Mouse (Mus musculus) testis, adult 2 months (tissue): ENCODE measurements at regions not wholly inside any gene's neighbourhood (a gene's known extent, or its start where the extent isn't known, plus 50 kb on each side); places are given as distances from the start of the nearest gene placed in this dataset.
"Not testable (repeated sequence)": the region's sequence is repeated elsewhere in the genome, so short reads cannot be mapped to it uniquely, and the experiment has no call there.

Experiments used
- H3K27ac ChIP-seq: fragments of 200-500 bp; 2 replicates; pipeline ENCODE4 v1.5.1; 2012; ENCODE audit warnings: low read depth, low read length; ENCODE audit not compliant: control insufficient read depth, insufficient read depth
- H3K27me3 ChIP-seq: fragments of 200-500 bp; 2 replicates; pipeline ENCODE4 v1.6.1; 2012; ENCODE audit warnings: mild to moderate bottlenecking, low read length, moderate library complexity; ENCODE audit not compliant: control insufficient read depth, insufficient read depth
- H3K36me3 ChIP-seq: fragments of 200-500 bp; 2 replicates; pipeline ENCODE4 v1.6.1; 2012; ENCODE audit warnings: mild to moderate bottlenecking, low read length; ENCODE audit not compliant: control insufficient read depth, insufficient read depth
- H3K4me1 ChIP-seq: fragments of 200-500 bp; 2 replicates; pipeline ENCODE4 v1.6.1; 2012; ENCODE audit warnings: low read length; ENCODE audit not compliant: control insufficient read depth, insufficient read depth
- H3K4me3 ChIP-seq: fragments of 200-500 bp; 2 replicates; pipeline ENCODE4 v1.5.1; 2012; ENCODE audit warnings: low read depth, mild to moderate bottlenecking, low read length, moderate library complexity, mixed read lengths; ENCODE audit not compliant: control insufficient read depth
- CTCF ChIP-seq: fragments of 200-500 bp; IDR thresholded peaks from 2 replicates; pipeline ENCODE4 v1.5.1; 2012; ENCODE audit warnings: low read depth, mild to moderate bottlenecking, inconsistent platforms, low read length, moderate library complexity; ENCODE audit not compliant: control insufficient read depth, insufficient read depth, insufficient replicate concordance
- POLR2A ChIP-seq: fragments of 200-500 bp; IDR thresholded peaks from 2 replicates; pipeline ENCODE4 v1.6.1; 2012; ENCODE audit warnings: low read depth, mild to moderate bottlenecking, inconsistent platforms, low read length, moderate library complexity; ENCODE audit not compliant: control insufficient read depth

DNA sequence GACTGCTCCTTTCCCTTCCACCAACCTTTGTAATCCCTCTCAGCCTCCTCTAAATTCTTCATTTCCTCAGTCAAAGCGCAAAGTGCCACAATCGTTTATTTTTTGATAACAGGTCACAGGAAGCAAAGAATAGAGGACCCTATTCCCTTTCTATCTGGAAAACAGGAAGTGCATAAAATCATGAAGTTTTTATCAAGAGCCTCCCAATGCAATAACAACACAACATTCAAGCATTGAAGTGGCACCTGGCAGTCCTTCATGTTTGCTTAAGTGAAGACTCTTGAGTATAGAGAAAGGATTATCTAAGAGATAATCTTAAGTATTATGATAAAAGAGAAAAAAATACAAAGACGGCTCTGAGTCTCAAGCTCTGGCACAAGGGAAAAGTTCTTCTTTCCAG is 111.9 kb downstream of the Ibtk start:
- Histone ChIP-seq H3K4me1 (peaks cover 3% of the 10 kb centered on the region; the same call in 1 of the 2 replicates), H3K4me3 (no peak overlapping the region), H3K27me3 (no peaks in the 10 kb centered on the region), H3K36me3 (no peaks in the 10 kb centered on the region), H3K27ac (no peak overlapping the region)
- no peak for TF ChIP-seq CTCF
- no peak for TF ChIP-seq POLR2A

DNA sequence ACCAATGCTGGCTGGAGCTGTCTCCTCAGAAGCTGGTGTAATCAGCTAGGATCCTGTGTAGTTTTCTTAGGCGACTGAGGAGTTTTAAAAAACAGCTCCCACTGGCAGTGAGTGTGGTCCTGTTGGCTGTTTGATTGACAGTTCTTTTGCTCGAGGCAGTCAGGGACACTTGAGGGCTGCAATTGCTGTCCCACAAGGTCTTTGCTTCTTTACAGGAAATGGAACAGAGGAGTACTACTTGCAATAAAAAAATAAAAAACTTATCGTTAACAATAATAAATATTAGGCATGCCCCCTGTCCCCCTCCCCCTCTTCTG is 113.0 kb downstream of the Ibtk start:
- TF ChIP-seq CTCF (no peak), POLR2A (no peak)
- Histone ChIP-seq H3K27me3 (no peaks in the 10 kb centered on the region), H3K36me3 (no peaks in the 10 kb centered on the region), H3K27ac (no peak overlapping the region), H3K4me1 (peaks cover 3% of the 10 kb centered on the region; the same call in 1 of the 2 replicates), H3K4me3 (no peak overlapping the region)

DNA sequence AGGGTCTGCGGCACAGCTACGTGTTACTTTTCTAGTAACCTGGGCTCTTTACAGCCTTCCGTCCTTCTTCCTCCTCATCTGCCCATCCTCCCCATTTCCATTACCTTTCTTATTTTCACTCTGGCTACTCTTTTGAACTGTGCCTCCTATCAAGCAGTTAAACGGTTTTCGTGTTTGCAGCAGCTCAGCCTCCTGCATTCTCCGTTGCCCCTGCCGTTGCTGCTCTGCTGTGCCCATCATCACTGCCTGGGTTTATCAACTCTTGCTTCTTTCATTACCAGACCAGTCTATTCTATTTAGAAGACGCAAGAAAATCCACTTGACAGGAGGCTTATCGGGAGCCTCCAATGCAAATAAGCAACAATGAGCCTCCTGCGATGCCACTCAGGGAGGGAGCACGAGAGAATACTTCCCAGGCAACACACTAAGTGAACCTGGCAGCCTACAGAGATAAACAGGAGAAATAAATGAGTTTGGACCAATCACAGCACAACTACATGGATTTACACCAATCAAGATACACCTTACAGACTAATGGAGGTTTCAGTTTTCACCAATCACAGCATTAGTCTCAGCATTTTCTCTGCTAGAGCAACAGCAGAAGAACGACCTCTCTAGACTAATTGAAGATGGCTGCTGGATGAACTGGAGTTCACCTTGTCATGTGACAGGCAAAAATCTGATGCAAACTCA is 113.5 kb downstream of the Ibtk start:
- Histone ChIP-seq H3K36me3 (no peaks in the 10 kb centered on the region), H3K4me1 (peaks cover 3% of the 10 kb centered on the region; the same call in 1 of the 2 replicates), H3K27ac (no peak overlapping the region), H3K27me3 (no peaks in the 10 kb centered on the region), H3K4me3 (no peak overlapping the region)
- TF ChIP-seq CTCF = no peak
- no peak for TF ChIP-seq POLR2A

DNA sequence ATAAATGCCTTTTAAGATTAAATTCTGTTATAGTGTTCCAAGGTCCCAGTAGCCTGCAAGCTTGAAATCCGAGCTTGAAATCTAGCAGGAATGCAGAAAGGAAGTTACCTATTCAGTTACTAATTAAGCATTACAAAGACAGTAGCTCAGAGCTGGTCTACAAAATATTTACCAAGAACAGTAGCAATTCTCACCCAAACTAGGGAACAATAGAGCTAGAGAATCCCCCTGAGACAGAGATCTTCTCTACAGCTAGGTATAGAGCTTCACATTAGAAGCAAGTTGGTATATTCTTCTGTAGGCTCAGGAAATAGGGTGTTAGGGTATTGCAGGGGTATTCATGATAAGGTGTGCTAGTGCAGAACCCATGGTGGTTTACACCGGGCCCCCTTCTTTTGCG is 114.3 kb downstream of the Ibtk start:
- not testable (repeated sequence) for H3K4me1 ChIP-seq, H3K27me3 ChIP-seq, H3K4me3 ChIP-seq, H3K27ac ChIP-seq, H3K36me3 ChIP-seq

DNA sequence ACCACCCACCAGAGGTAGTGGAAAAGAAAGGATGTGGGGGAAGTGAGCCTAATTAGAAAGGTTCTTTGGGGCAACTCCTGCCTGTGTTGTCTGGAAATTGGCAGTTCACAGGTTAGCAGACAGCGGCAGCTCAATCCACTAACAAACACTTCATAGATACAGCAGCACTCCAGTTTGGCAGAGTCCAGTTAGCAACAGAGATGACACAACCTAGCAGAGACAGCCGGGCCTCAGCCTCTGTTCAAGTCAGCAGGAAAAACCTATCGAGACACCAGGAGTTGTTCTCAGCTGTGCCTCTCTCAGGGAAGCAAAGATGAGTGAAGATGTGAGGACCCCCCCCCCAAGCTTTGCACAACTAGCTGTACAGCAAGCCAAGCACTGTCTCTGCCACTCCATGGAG is 131.2 kb downstream of the Ibtk start:
- Histone ChIP-seq H3K27ac (no peak overlapping the region), H3K4me1 (no peaks in the 10 kb centered on the region), H3K4me3 (no peak overlapping the region), H3K36me3 (no peaks in the 10 kb centered on the region), H3K27me3 (no peaks in the 10 kb centered on the region)
- no peak for TF ChIP-seq CTCF
- no peak for TF ChIP-seq POLR2A

DNA sequence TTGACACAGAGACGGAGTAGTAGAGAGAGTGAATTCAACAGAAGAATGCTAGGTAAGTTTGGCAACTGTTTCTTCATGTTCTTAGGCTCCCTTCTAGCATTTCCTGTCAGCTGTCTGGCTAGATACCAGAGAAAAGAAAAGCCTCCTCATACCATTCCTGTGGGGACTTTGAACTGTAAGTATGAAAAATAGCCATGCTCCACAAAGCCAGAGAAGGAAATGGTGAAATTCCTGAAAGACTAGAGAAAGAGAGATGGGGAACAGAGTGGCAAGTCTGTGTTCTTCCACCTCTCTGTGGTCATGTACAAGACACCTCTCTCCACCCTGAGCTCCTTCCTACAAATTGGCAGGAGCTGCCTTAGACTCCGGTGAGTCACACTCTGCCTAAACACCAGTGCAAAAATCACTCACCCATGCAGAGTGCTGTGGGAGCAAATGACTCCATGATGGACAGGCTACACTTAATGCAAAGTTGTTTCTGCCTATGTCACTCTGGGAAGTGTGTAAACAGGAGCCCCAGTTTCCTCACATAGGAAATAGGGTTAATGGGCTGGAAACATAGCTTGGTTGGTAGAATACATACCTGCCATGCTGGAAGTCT is 131.9 kb downstream of the Ibtk start:
- no peak overlapping the region for H3K4me3 ChIP-seq
- TF ChIP-seq POLR2A = no peak
- no peak for TF ChIP-seq CTCF
- H3K27me3 ChIP-seq = no peaks in the 10 kb centered on the region
- H3K36me3 ChIP-seq = no peaks in the 10 kb centered on the region
- H3K27ac ChIP-seq = no peak overlapping the region
- H3K4me1 ChIP-seq = no peaks in the 10 kb centered on the region

DNA sequence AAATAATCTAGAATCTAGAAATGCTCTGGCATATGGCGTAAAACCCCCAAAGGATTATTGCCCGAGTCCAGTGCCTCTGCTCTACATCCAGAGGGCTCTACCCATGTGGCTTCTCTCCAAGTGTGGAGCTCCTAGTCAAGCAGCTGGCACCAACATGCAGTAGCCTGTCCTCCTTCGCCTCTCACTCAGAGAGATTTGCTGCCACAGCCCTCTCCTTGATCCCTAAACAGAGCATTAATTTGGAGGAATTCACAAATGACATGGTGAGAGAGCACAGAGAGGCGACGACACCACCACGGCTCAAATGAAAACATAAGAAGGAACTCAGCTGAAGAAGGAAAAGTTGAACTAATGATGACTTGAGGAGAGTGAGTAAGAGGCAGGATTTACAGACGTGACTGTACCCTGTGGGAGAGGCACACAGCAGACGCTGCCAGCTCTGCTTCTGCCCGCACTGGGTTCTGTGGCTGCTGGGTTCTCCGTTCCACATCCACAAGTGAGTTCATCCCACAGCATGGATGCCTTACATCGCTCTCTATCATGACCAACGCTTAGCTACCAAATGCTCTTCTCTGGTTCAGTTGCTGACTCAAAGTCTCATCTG is 132.8 kb downstream of the Ibtk start:
- no peak for TF ChIP-seq POLR2A
- TF ChIP-seq CTCF = no peak
- Histone ChIP-seq H3K27me3 (no peaks in the 10 kb centered on the region), H3K27ac (no peak overlapping the region), H3K4me1 (no peaks in the 10 kb centered on the region), H3K36me3 (no peaks in the 10 kb centered on the region), H3K4me3 (no peak overlapping the region)

DNA sequence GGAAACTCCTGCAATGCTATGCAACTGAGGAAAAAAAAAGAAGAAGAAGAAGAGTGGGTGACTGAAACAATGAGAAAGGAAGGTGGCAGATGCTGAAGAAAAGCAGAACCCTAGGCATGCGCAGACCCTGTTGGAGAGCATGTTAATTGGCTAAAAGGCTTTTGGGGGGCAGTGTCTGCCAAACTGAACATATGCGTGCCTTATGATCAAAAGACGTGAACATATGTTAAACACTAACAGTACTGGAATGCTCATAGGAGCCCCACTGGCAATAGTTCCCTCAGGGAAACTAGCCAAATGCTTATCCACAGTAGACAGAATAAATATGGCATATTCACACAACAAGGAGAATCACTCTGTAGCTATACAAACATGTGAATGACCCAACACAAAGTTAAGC is 140.0 kb downstream of the Ibtk start:
- no peak for TF ChIP-seq CTCF
- no peak for TF ChIP-seq POLR2A
- H3K36me3 ChIP-seq = no peaks in the 10 kb centered on the region
- H3K27ac ChIP-seq = no peak overlapping the region
- no peak overlapping the region for H3K4me3 ChIP-seq
- H3K4me1 ChIP-seq = no peaks in the 10 kb centered on the region
- no peaks in the 10 kb centered on the region for H3K27me3 ChIP-seq
